Mouse (Mus musculus): ENCODE measurements around the gene Lhx2. TPM values are rescaled to one million over a fixed set of nuclear protein-coding genes. Genes with fewer than 3 reads are reported as not detected.

The Lhx2 gene
- polyA plus RNA-seq, 1 experiment from 2014 or later, result 4.3 TPM

DNA sequence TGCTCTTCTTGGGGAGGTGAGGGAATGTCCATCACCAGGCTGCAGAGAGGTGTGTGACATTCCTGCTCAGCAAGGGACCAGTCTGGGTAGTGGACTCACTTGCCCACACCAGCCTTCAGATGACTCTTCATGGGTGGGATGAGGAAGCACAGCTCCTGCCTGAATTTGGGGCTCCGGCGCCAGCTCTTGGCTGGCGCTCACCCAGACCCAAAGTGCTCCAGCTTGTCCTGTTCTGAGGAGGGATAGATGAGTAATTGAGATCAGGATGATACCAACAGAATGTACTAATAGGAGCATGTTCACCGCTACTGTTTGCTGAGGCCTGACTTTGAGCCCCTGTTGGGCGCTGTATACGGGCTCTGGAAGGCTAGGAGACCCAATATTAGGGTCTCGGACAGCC lies 38.2 kb downstream of the Lhx2 start:
- no peak overlapping the region for H3K4me3 ChIP-seq
- peaks cover 87% of the 10 kb centered on the region for H3K27me3 ChIP-seq
- H3K4me1 ChIP-seq (replicated peaks), result peaks cover 16% of the 10 kb centered on the region; the same call in 1 of the 2 replicates
- WGBS, result 83% methylated on average over 7 of the region's 7 CpGs
- no peak overlapping the region for H3K9ac ChIP-seq
- H3K9me3 ChIP-seq, result no peaks in the 10 kb centered on the region
- no peak for ATAC-seq (ENCODE audit: low read depth)
- H3K27ac ChIP-seq (replicated peaks), result no peak overlapping the region
- H3K36me3 ChIP-seq, result no peaks in the 10 kb centered on the region
- H3K4me2 ChIP-seq, result no peak overlapping the region

DNA sequence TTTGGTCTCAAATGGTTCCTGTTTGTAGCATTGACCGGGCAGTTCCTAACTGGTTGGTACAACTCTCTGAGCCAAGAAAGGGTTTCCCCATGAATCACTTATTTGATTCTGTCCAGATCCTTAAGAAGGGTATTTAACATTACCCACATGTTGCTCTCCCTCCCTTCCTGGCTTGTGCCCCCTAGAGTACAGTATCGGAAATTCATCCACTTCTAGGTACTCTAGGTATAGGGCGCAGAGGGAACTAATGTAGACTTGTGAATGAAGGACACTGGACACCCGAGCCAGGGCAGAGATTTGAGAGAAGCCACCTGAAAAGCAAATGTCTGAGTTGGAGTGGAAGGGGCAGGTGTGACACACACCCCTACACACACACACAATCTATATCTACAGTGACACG lies 39.3 kb downstream of the Lhx2 start:
- no peak overlapping the region for H3K9ac ChIP-seq
- peaks cover 78% of the 10 kb centered on the region for H3K27me3 ChIP-seq
- no peak for ATAC-seq (ENCODE audit: low read depth)
- H3K36me3 ChIP-seq, result no peaks in the 10 kb centered on the region
- no peak overlapping the region for H3K4me3 ChIP-seq
- no peak overlapping the region for H3K27ac ChIP-seq (replicated peaks)
- no peaks in the 10 kb centered on the region for H3K9me3 ChIP-seq
- no peak overlapping the region for H3K4me2 ChIP-seq
- 23% methylated on average over 5 of the region's 5 CpGs for WGBS
- H3K4me1 ChIP-seq (replicated peaks), result peaks cover 16% of the 10 kb centered on the region; the same call in 1 of the 2 replicates

GRCm38 (mm10) chr2:38378849-38379545 lies 39.9 kb downstream of the Lhx2 start:
- no peak for ATAC-seq (ENCODE audit: low read depth)
- Histone ChIP-seq H3K27ac (replicated peaks) (no peak overlapping the region), H3K4me1 (replicated peaks) (peaks cover 16% of the 10 kb centered on the region; the same call in 1 of the 2 replicates), H3K36me3 (no peaks in the 10 kb centered on the region), H3K4me3 (no peak overlapping the region; the same call in 1 of the 2 replicates), H3K27me3 (peaks cover 73% of the 10 kb centered on the region), H3K9ac (peak overlapping the region; percentile 35; the same call in 1 of the 2 replicates), H3K9me3 (no peaks in the 10 kb centered on the region), H3K4me2 (peak overlapping the region; percentile 34)
- whole genome bisulfite sequencing, result 4% methylated on average over 29 of the region's 29 CpGs

DNA sequence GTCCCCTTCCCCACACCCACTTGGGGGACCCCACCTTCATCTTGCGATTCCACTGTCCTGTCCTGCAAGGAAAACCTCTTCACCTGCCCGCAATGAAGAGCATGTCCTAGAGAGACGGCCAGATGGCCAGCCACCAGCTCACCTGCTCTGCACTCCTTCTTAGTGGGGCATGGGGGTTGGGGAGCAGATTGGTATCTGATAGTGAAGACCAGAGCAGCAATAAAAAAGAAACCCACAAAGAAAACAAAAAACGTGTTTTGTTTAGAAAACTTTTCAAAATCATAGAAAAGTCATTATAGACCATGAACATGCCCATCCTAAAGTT lies 40.4 kb downstream of the Lhx2 start:
- WGBS, result 9% methylated on average over 4 of the region's 4 CpGs
- H3K27ac ChIP-seq (replicated peaks), result no peak overlapping the region
- ATAC-seq (ENCODE audit: low read depth), result no peak
- peak overlapping the region; percentile 34 for H3K4me2 ChIP-seq
- peak overlapping the region; percentile 35; the same call in 1 of the 2 replicates for H3K9ac ChIP-seq
- no peaks in the 10 kb centered on the region for H3K9me3 ChIP-seq
- H3K27me3 ChIP-seq, result peaks cover 67% of the 10 kb centered on the region
- peaks cover 16% of the 10 kb centered on the region; the same call in 1 of the 2 replicates for H3K4me1 ChIP-seq (replicated peaks)
- H3K4me3 ChIP-seq, result no peak overlapping the region; the same call in 1 of the 2 replicates
- no peaks in the 10 kb centered on the region for H3K36me3 ChIP-seq

- peaks cover 16% of the 10 kb centered on the region; the same call in 1 of the 2 replicates for H3K4me1 ChIP-seq (replicated peaks)
- no peak overlapping the region for H3K27ac ChIP-seq (replicated peaks)
- H3K9ac ChIP-seq, result no peak overlapping the region
- 55% methylated on average over 10 of the region's 10 CpGs for WGBS
- no peak for ATAC-seq (ENCODE audit: low read depth)
- no peaks in the 10 kb centered on the region for H3K36me3 ChIP-seq
- peaks cover 58% of the 10 kb centered on the region for H3K27me3 ChIP-seq
- no peaks in the 10 kb centered on the region for H3K9me3 ChIP-seq
- H3K4me2 ChIP-seq, result no peak overlapping the region
- H3K4me3 ChIP-seq, result no peak overlapping the region
Measured at GRCm38 (mm10) chr2:38380136-38381083, 41.3 kb downstream of the Lhx2 start.

GRCm38 (mm10) chr2:38387568-38388262 lies 48.6 kb downstream of the Lhx2 start:
- 84% methylated on average over 10 of the region's 10 CpGs for WGBS
- Histone ChIP-seq H3K4me1 (replicated peaks) (no peaks in the 10 kb centered on the region), H3K36me3 (no peaks in the 10 kb centered on the region), H3K9me3 (no peaks in the 10 kb centered on the region), H3K9ac (no peak overlapping the region), H3K4me2 (no peak overlapping the region), H3K27ac (replicated peaks) (no peak overlapping the region), H3K27me3 (peaks cover 6% of the 10 kb centered on the region; the same call in 1 of the 2 replicates), H3K4me3 (no peak overlapping the region)
- no peak for ATAC-seq (ENCODE audit: low read depth)

- Histone ChIP-seq H3K4me3 (no peak overlapping the region), H3K9me3 (no peaks in the 10 kb centered on the region), H3K4me2 (no peak overlapping the region), H3K4me1 (replicated peaks) (no peaks in the 10 kb centered on the region; the same call in 1 of the 2 replicates), H3K27ac (replicated peaks) (no peak overlapping the region), H3K36me3 (no peaks in the 10 kb centered on the region), H3K9ac (no peak overlapping the region), H3K27me3 (0 out of 2 replicates have a peak, but pooled peaks cover 1% of the 10 kb centered on the region)
- WGBS, result 60% methylated on average over 17 of the region's 17 CpGs
- no peak; the same call in 1 of the 2 replicates for ATAC-seq (ENCODE audit: low read depth)
Measured at GRCm38 (mm10) chr2:38394977-38395868, 56.1 kb downstream of the Lhx2 start.

GRCm38 (mm10) chr2:38395869-38396236 lies 56.8 kb downstream of the Lhx2 start:
- no peaks in the 10 kb centered on the region for H3K27me3 ChIP-seq
- no peak overlapping the region for H3K27ac ChIP-seq (replicated peaks)
- H3K4me1 ChIP-seq (replicated peaks), result no peaks in the 10 kb centered on the region; the same call in 1 of the 2 replicates
- H3K36me3 ChIP-seq, result no peaks in the 10 kb centered on the region
- no peak overlapping the region for H3K4me3 ChIP-seq
- H3K4me2 ChIP-seq, result no peak overlapping the region
- H3K9ac ChIP-seq, result no peak overlapping the region
- ATAC-seq (ENCODE audit: low read depth), result no peak; the same call in 1 of the 2 replicates
- H3K9me3 ChIP-seq, result no peaks in the 10 kb centered on the region

DNA sequence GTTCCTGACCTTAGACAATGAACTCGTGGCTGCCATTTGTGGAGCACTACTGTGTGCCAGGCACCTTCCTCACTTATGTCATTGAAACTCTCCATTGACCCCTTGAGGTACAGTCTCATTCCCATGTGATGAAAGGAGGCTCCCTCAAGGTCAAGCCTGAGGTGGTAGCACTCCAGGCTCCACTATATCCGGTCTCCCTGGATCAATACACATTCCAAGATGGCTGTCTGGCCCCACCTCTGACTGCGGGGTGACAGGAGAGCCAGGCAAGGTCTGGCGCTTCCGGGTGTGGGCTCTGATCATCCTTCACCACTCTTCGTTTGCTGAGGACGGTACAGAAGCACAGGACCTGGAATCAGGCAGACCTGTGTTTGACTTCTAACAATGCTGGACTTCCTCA lies 58.2 kb downstream of the Lhx2 start:
- Histone ChIP-seq H3K36me3 (no peaks in the 10 kb centered on the region), H3K9me3 (no peaks in the 10 kb centered on the region), H3K4me2 (no peak overlapping the region), H3K4me3 (no peak overlapping the region), H3K9ac (no peak overlapping the region), H3K27ac (replicated peaks) (no peak overlapping the region), H3K4me1 (replicated peaks) (no peaks in the 10 kb centered on the region; the same call in 1 of the 2 replicates), H3K27me3 (no peaks in the 10 kb centered on the region)
- ATAC-seq (ENCODE audit: low read depth), result no peak
- WGBS, result 85% methylated on average over 7 of the region's 7 CpGs

DNA sequence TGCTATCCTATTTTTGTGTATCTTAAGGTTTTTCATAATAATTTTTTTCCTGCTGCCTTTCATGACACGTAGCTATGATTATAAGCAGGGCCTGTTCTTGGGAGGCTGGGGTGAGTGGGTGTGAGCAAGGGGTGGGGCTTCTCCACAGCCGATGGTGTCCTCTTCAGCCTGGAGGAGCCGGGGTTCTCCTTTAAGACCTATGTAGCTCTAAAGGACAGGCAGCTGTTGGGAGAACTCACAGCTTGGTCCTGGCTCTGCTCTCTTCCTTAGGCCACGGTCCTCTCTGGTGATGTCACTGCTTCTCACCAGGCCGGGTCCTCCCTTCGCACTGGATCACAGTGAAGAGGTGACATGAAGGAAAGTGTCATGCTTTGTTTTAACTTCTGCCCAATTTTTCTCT lies 58.8 kb downstream of the Lhx2 start:
- H3K27me3 ChIP-seq, result no peaks in the 10 kb centered on the region
- no peaks in the 10 kb centered on the region for H3K9me3 ChIP-seq
- no peaks in the 10 kb centered on the region; the same call in 1 of the 2 replicates for H3K4me1 ChIP-seq (replicated peaks)
- no peaks in the 10 kb centered on the region for H3K36me3 ChIP-seq
- H3K4me3 ChIP-seq, result no peak overlapping the region
- WGBS, result 59% methylated on average over 6 of the region's 6 CpGs
- H3K4me2 ChIP-seq, result no peak overlapping the region
- no peak overlapping the region for H3K9ac ChIP-seq
- no peak overlapping the region for H3K27ac ChIP-seq (replicated peaks)
- ATAC-seq (ENCODE audit: low read depth), result no peak

DNA sequence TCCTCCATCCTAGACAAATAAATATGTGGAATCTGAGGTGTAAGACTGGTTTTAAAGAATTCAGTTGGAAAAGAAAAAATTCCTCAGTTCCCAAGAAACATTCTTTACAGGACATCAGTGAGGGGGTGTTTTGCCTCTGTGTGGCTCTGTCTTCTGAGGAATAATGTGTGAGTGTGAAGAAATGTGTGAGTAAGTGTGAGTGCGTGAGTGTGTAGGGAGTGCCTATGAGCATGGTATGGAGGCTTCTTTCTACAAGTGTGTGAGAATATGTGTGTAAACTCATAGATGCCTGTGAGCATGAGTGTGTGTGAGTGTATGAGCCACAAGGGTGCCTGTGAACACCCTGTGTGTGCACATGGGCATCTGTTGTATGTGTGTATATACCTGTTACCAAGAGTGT lies 63.5 kb downstream of the Lhx2 start:
- Histone ChIP-seq H3K36me3 (no peaks in the 10 kb centered on the region), H3K4me2 (no peak overlapping the region), H3K27me3 (0 out of 2 replicates have a peak, but pooled peaks cover 5% of the 10 kb centered on the region), H3K27ac (replicated peaks) (no peak overlapping the region), H3K4me1 (replicated peaks) (peaks cover 8% of the 10 kb centered on the region), H3K9me3 (no peaks in the 10 kb centered on the region), H3K4me3 (no peak overlapping the region), H3K9ac (no peak overlapping the region)
- 100% methylated on average over 1 of the region's 1 CpGs for WGBS
- ATAC-seq (ENCODE audit: low read depth), result no peak

All from neural tube, embryonic 13.5 days (tissue).